Mouse (Mus musculus) cerebellum, adult 2 months (tissue): Measurements from ENCODE around the gene Antxrl.

ENCODE experiments used
- CTCF ChIP-seq: fragments of 200-500 bp; IDR thresholded peaks from 2 replicates; pipeline ENCODE4 v1.5.1; 2011; ENCODE audit warnings: low read depth, mild to moderate bottlenecking, control low read depth, low read length, moderate library complexity, borderline replicate concordance; ENCODE audit not compliant: insufficient read depth
- POLR2A ChIP-seq: fragments of 200-500 bp; IDR thresholded peaks from 2 replicates; pipeline ENCODE4 v1.6.1; 2011; ENCODE audit warnings: low read length, control low read depth, borderline replicate concordance; ENCODE audit not compliant: insufficient read depth

DNA sequence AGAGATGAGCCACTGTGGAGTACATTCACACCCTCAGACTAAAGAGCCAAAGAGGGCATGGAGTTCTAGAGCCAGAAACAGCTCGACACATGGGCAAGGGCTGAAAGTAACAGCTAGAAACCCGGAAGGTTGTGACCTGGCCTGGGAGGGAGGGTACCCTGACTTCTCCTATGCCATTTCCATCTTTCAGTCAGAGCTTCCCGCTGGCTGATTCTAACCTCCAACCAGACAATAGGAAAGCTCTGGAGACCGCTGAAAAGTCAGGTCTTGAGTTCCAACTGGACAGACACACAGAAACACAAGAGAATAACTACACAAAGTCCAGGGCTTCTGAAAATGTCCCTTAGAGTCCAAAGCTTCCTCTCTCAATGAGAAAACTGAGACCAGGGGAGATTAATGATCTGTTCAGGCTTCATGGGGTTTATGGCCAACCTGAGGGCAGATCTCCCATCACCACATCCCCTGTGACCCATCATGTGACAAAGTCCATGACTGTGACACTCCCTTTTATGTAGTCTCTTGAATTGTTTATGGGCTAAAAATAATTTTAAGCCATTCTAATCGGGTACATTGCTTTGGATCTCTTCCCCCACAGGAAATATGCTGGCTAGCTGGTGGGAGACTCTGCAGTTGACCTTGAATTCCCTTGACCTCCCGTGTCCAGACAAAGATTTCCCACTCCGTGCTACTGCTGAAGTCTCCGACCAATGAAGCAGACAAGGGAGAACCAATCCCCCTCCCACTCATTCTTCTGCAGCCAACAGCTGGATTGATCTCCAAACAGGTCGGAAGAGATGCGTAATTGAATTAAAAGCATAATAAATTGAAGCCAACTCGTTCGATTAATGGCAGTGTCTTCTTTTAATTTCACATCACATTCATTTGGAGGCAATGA is 67.8 kb downstream of the Antxrl start:
- TF ChIP-seq CTCF, result no peak
- TF ChIP-seq POLR2A, result no peak
